Mouse (Mus musculus) brain, adult 2 months (tissue): ENCODE data around the gene Brat1.

ENCODE experiments used
- DNase-seq: peaks from one replicate; pipeline ENCODE4 v3.0.0; 2011; ENCODE audit warnings: low read depth, low spot score

The Brat1 gene

GRCm38 (mm10) chr5:140701661-140702060, 3.1 kb upstream of the Brat1 start:
- no peak for DNase-seq

GRCm38 (mm10) chr5:140702103-140702513, 2.7 kb upstream of the Brat1 start, which contains the start of gene Iqce:
Gene Iqce, minus strand, starts transcription at chr5:140702378.
- peak; percentile 97 for DNase-seq

GRCm38 (mm10) chr5:140702618-140703175, 2.1 kb upstream of the Brat1 start:
- DNase-seq: no peak

GRCm38 (mm10) chr5:140703480-140704377, 1.1 kb upstream of the Brat1 start:
- peak; percentile 30 for DNase-seq

- no peak for DNase-seq
Measured at GRCm38 (mm10) chr5:140705501-140706171, 825 bp downstream of the Brat1 start.

GRCm38 (mm10) chr5:140710315-140710714, 5.5 kb downstream of the Brat1 start:
- no peak for DNase-seq

GRCm38 (mm10) chr5:140711040-140711439, 6.2 kb downstream of the Brat1 start:
- peak; percentile 64 for DNase-seq

- no peak for DNase-seq
Measured at GRCm38 (mm10) chr5:140720773-140721172, 16.0 kb downstream of the Brat1 start.

GRCm38 (mm10) chr5:140722121-140722520, 17.3 kb downstream of the Brat1 start:
- DNase-seq: no peak

- peak; percentile 85 for DNase-seq
Measured at GRCm38 (mm10) chr5:140723822-140724221, 19.0 kb downstream of the Brat1 start, which contains the start of gene Amz1. Gene Amz1, plus strand, starts transcription at chr5:140724127.

GRCm38 (mm10) chr5:140726062-140726839, 21.4 kb downstream of the Brat1 start:
- DNase-seq: peak; percentile 80

GRCm38 (mm10) chr5:140726946-140727740, 22.3 kb downstream of the Brat1 start:
- no peak for DNase-seq

GRCm38 (mm10) chr5:140731040-140731797, 26.4 kb downstream of the Brat1 start:
- DNase-seq: peak; percentile 27

GRCm38 (mm10) chr5:140732195-140732594, 27.4 kb downstream of the Brat1 start:
- no peak for DNase-seq

- DNase-seq: no peak
Measured at GRCm38 (mm10) chr5:140733336-140733735, 28.5 kb downstream of the Brat1 start.

- DNase-seq: peak; percentile 70
Measured at GRCm38 (mm10) chr5:140735297-140735696, 30.5 kb downstream of the Brat1 start.

GRCm38 (mm10) chr5:140736166-140736565, 31.4 kb downstream of the Brat1 start:
- DNase-seq: no peak

GRCm38 (mm10) chr5:140739813-140740212, 35.0 kb downstream of the Brat1 start:
- peak; percentile 69 for DNase-seq

- no peak for DNase-seq
Measured at GRCm38 (mm10) chr5:140741040-140741439, 36.2 kb downstream of the Brat1 start.

- DNase-seq: peak; percentile 69
Measured at GRCm38 (mm10) chr5:140741877-140742276, 37.1 kb downstream of the Brat1 start.
